Mouse (Mus musculus) thymus, adult 2 months (tissue): ENCODE data around the gene Patj. TPM values are rescaled to one million over a fixed set of nuclear protein-coding genes. Genes with fewer than 3 reads are reported as not detected.

Source experiments
- DNase-seq: peaks from one replicate; pipeline ENCODE4 v3.0.0; 2021
- H3K27ac ChIP-seq: fragments of 200-500 bp; 2 replicates; pipeline ENCODE4 v1.5.1; 2012; ENCODE audit warnings: low read length, control low read depth; ENCODE audit not compliant: control insufficient read depth, insufficient read depth
- H3K27me3 ChIP-seq: fragments of 200-500 bp; 2 replicates; pipeline ENCODE4 v1.6.1; 2012; ENCODE audit warnings: mild to moderate bottlenecking, low read length, moderate library complexity, mixed read lengths; ENCODE audit not compliant: control insufficient read depth, insufficient read depth
- H3K36me3 ChIP-seq: fragments of 200-500 bp; 2 replicates; pipeline ENCODE4 v1.6.1; 2012; ENCODE audit warnings: mild to moderate bottlenecking, low read length, moderate library complexity; ENCODE audit not compliant: control insufficient read depth, insufficient read depth
- H3K4me1 ChIP-seq: fragments of 200-500 bp; replicated peaks from 2 replicates; pipeline ENCODE4 v1.6.1; 2012; ENCODE audit warnings: low read length; ENCODE audit not compliant: control insufficient read depth, insufficient read depth
- H3K4me3 ChIP-seq: fragments of 200-500 bp; 2 replicates; pipeline ENCODE4 v1.5.1; 2012; ENCODE audit warnings: mild to moderate bottlenecking, low read length, control low read depth, moderate library complexity; ENCODE audit not compliant: control insufficient read depth, insufficient read depth
- CTCF ChIP-seq: fragments of 200-500 bp; IDR thresholded peaks from 2 replicates; pipeline ENCODE4 v1.5.1; 2012; ENCODE audit warnings: mild to moderate bottlenecking, control low read depth, low read length, moderate library complexity, borderline replicate concordance; ENCODE audit not compliant: control insufficient read depth, poor library complexity, insufficient read depth; ENCODE audit errors: extremely low read depth
- POLR2A ChIP-seq: fragments of 200-500 bp; IDR thresholded peaks from 2 replicates; pipeline ENCODE4 v1.6.1; 2012; ENCODE audit warnings: mild to moderate bottlenecking, low read length, control low read depth, moderate library complexity; ENCODE audit not compliant: control insufficient read depth, poor library complexity, insufficient read depth; ENCODE audit errors: extremely low read depth
- whole genome bisulfite sequencing: fragments of 180-500 bp; shearing (Covaris S2); methylation state at CpG from one replicate; pipeline ENCODE4 v1.1.7; 2018; 5-methylcytosine and 5-hydroxymethylcytosine counted together
- polyA plus RNA-seq: library from polyadenylated mRNA; depleted of rRNA; stranded (reverse); fragments of >200 nt; gene quantifications from 2 replicates; pipeline ENCODE4 v1.2.3, GENCODE M21; 2012

Gene Patj
- polyA plus RNA-seq, 1 experiment = 35.0 TPM

- 98% methylated on average over 8 of the region's 8 CpGs for WGBS
- no peak overlapping the region for H3K27ac ChIP-seq
- no peak overlapping the region for H3K4me3 ChIP-seq
- H3K36me3 ChIP-seq = no peaks in the 10 kb centered on the region
- H3K4me1 ChIP-seq = no peaks in the 10 kb centered on the region
- TF ChIP-seq POLR2A (no peak), CTCF (no peak)
- no peaks in the 10 kb centered on the region for H3K27me3 ChIP-seq
- no peak for DNase-seq
Measured at GRCm38 (mm10) chr4:98428371-98428770, 32.8 kb downstream of the Patj start.

GRCm38 (mm10) chr4:98435641-98436457, 40.3 kb downstream of the Patj start:
- Histone ChIP-seq H3K36me3 (no peaks in the 10 kb centered on the region), H3K27me3 (no peaks in the 10 kb centered on the region), H3K4me3 (no peak overlapping the region), H3K4me1 (peaks cover 31% of the 10 kb centered on the region), H3K27ac (peak overlapping the region; percentile 100)
- TF ChIP-seq CTCF (no peak), POLR2A (no peak)
- peak; percentile 49 for DNase-seq
- 60% methylated on average over 10 of the region's 10 CpGs for WGBS

GRCm38 (mm10) chr4:98436664-98437363, 41.2 kb downstream of the Patj start:
- Histone ChIP-seq H3K27me3 (no peaks in the 10 kb centered on the region), H3K4me3 (peak overlapping the region; percentile 32), H3K27ac (peak overlapping the region; percentile 89), H3K4me1 (peaks cover 31% of the 10 kb centered on the region), H3K36me3 (no peaks in the 10 kb centered on the region)
- TF ChIP-seq POLR2A (peak; percentile 64), CTCF (no peak)
- DNase-seq = peak; percentile 85
- 1% methylated on average over 12 of the region's 12 CpGs for WGBS

GRCm38 (mm10) chr4:98439261-98440005, 43.8 kb downstream of the Patj start:
- DNase-seq = peak; percentile 42
- 77% methylated on average over 8 of the region's 8 CpGs for WGBS
- no peak for TF ChIP-seq CTCF
- no peak for TF ChIP-seq POLR2A

GRCm38 (mm10) chr4:98441248-98441647, 45.7 kb downstream of the Patj start:
- Histone ChIP-seq H3K36me3 (peaks cover 11% of the 10 kb centered on the region), H3K27me3 (no peaks in the 10 kb centered on the region), H3K4me1 (peaks cover 15% of the 10 kb centered on the region), H3K27ac (no peak overlapping the region), H3K4me3 (no peak overlapping the region)
- no peak for DNase-seq
- WGBS = 93% methylated on average over 3 of the region's 3 CpGs
- no peak for TF ChIP-seq POLR2A

More at GRCm38 (mm10) chr4:98439261-98440005, 43.8 kb downstream of the Patj start:
- Histone ChIP-seq H3K27me3 (no peaks in the 10 kb centered on the region), H3K4me3 (no peak overlapping the region), H3K27ac (peak overlapping the region; percentile 89), H3K36me3 (peaks cover 9% of the 10 kb centered on the region), H3K4me1 (peaks cover 31% of the 10 kb centered on the region)

DNA sequence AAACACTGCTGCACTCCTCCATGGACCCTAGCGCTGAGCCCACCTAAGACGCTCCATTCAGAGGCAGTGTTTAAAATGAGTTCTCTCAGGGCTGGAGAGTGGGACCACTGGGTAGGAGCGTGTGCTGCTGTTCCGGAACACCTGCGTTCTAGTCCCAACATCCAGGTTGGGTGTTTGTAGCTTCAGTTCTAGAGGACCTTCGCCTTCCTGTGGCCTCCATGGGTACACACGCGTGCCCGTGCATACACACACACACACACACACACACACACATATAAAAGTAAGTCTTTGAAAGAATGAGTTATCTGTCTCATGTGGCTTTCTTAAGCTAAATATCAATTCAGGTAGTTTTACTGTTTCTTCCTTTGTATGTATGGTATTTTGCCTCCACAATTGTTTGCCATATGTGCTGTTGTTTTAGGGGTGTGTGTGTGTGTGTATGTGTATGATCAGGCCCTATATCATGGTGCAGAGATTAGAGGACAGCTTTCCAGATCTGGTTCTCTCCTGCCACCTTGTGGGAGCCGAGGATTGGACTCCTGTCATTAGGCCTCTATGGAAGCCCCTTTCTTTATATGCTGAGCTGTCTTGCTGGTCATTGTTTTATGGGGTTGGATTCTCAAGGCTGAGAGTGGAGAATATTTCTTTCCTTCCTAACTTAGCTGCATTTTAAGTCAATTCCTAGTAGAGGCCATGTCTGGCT, 49.0 kb downstream of the Patj start:
- no peaks in the 10 kb centered on the region for H3K27me3 ChIP-seq
- no peak for TF ChIP-seq POLR2A
- no peak for TF ChIP-seq CTCF
- WGBS = 94% methylated on average over 10 of the region's 10 CpGs

More for the DNA sequence above, 49.0 kb downstream of the Patj start:
- peaks cover 3% of the 10 kb centered on the region for H3K4me1 ChIP-seq
- peak; percentile 76 for DNase-seq
- H3K4me3 ChIP-seq = no peak overlapping the region
- no peak overlapping the region for H3K27ac ChIP-seq
- peaks cover 11% of the 10 kb centered on the region for H3K36me3 ChIP-seq
